Mouse (Mus musculus) heart, embryonic 13.5 days (tissue): ENCODE measurements around the gene Mfap5. TPM values are rescaled to one million over a fixed set of nuclear protein-coding genes. Genes with fewer than 3 reads are reported as not detected.
"Not testable (repeated sequence)": the region's sequence is repeated elsewhere in the genome, so short reads cannot be mapped to it uniquely, and the experiment has no call there.

ENCODE experiments used
- ATAC-seq: fragments of 200-750 bp; cut with Nextera tagmentation; 2 replicates; pipeline ENCODE4 v1.8.0; 2017; ENCODE audit warnings: moderate TSS enrichment; ENCODE audit not compliant: insufficient number of reproducible peaks, low FRiP score, low TSS enrichment; ENCODE audit errors: extremely low read depth
- H3K27ac ChIP-seq: fragments of 300-500 bp; sonication (generic); replicated peaks from 2 replicates; pipeline ENCODE4 v1.5.1; 2015; ENCODE audit warnings: moderate library complexity, mild to moderate bottlenecking, inconsistent platforms
- H3K27me3 ChIP-seq: fragments of 300-500 bp; sonication (generic); replicated peaks from 2 replicates; pipeline ENCODE4 v1.6.1; 2015; ENCODE audit warnings: mild to moderate bottlenecking, inconsistent platforms
- H3K36me3 ChIP-seq: fragments of 300-500 bp; sonication (generic); 2 replicates; pipeline ENCODE4 v1.6.1; 2015; ENCODE audit warnings: mild to moderate bottlenecking, inconsistent platforms
- H3K4me1 ChIP-seq: fragments of 300-500 bp; sonication (generic); 2 replicates; pipeline ENCODE4 v1.6.1; 2015; ENCODE audit warnings: inconsistent platforms
- H3K4me2 ChIP-seq: fragments of 300-500 bp; sonication (generic); 2 replicates; pipeline ENCODE4 v1.6.1; 2015; ENCODE audit warnings: inconsistent platforms, mild to moderate bottlenecking, moderate library complexity
- H3K4me3 ChIP-seq: fragments of 300-500 bp; sonication (generic); 2 replicates; pipeline ENCODE4 v1.5.1; 2015; ENCODE audit warnings: moderate library complexity, mild to moderate bottlenecking, inconsistent platforms
- H3K9ac ChIP-seq: fragments of 300-500 bp; sonication (generic); 2 replicates; pipeline ENCODE4 v1.6.1; 2015; ENCODE audit warnings: inconsistent platforms, mild to moderate bottlenecking, moderate library complexity
- H3K9me3 ChIP-seq: fragments of 300-500 bp; sonication (generic); 2 replicates; pipeline ENCODE4 v1.6.1; 2016; ENCODE audit warnings: inconsistent platforms
- WGBS: fragments of 180-500 bp; shearing (Covaris S2); methylation state at CpG from one replicate; pipeline ENCODE4 v1.1.7; 2015; ENCODE audit warnings: mixed read lengths; 5-methylcytosine and 5-hydroxymethylcytosine counted together
- polyA plus RNA-seq: library from polyadenylated mRNA; unstranded; fragments of >200 nt; fragmentation: Nextera tagmentation; extraction: Ambion mirVana; gene quantifications from 2 replicates; pipeline ENCODE4 v1.2.1, GENCODE M21; 2015

The Mfap5 gene
- polyA plus RNA-seq, 1 experiment from 2014 or later = 13.7 TPM

DNA sequence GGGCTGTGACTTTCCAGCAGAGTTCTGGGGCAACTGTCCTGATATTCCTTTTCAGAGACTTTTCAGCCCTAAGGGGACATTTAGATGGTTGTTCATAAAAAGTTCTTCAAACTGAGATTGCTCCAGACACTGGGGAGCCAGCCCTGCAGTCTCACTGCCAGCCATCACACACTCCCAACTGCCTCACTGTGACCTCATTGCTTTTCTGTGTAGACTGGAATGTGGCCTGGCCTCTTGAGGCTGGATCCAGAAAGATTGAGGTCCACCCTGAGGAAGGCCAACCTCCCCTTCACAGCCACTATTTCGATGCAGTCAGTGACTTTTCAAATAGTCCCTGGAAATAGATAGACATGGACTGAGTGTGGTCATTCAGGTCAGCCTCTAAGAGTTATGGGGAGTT lies 12.0 kb downstream of the Mfap5 start:
- H3K4me1 ChIP-seq = peaks cover 5% of the 10 kb centered on the region; the same call in 1 of the 2 replicates
- no peaks in the 10 kb centered on the region for H3K27me3 ChIP-seq
- no peaks in the 10 kb centered on the region for H3K9me3 ChIP-seq
- H3K4me3 ChIP-seq = no peak overlapping the region
- no peak for ATAC-seq
- H3K36me3 ChIP-seq = no peaks in the 10 kb centered on the region
- no peak overlapping the region for H3K27ac ChIP-seq
- H3K4me2 ChIP-seq = no peak overlapping the region
- H3K9ac ChIP-seq = no peak overlapping the region
- 63% methylated on average over 1 of the region's 1 CpGs for WGBS

DNA sequence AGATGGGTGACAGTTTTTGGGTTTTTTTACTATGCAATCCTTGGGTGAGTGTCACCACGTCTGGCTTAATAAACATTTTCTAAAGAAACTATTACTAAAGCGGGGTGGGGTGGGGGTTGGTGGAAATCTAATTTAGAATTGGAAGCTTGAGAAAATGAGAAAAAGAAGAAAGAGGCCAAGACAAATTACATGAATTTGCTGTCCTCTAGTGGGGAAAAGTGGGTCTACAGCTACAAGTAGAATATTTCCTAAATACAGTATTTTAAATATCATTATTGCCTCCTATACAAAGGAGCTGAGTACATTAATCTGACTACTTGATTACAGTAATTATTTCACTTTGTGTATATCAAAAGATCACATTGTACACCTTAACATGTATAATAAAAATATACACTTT lies 13.7 kb downstream of the Mfap5 start:
- no peak for ATAC-seq
- 23% methylated on average over 2 of the region's 2 CpGs for WGBS
- no peaks in the 10 kb centered on the region for H3K4me1 ChIP-seq
- H3K4me3 ChIP-seq = no peak overlapping the region
- H3K36me3 ChIP-seq = no peaks in the 10 kb centered on the region
- H3K9me3 ChIP-seq = no peaks in the 10 kb centered on the region
- H3K4me2 ChIP-seq = no peak overlapping the region
- H3K27ac ChIP-seq = no peak overlapping the region
- H3K9ac ChIP-seq = no peak overlapping the region
- no peaks in the 10 kb centered on the region for H3K27me3 ChIP-seq

- Histone ChIP-seq H3K9me3 (no peaks in the 10 kb centered on the region), H3K27me3 (no peaks in the 10 kb centered on the region), H3K4me3 (no peak overlapping the region), H3K36me3 (no peaks in the 10 kb centered on the region), H3K9ac (no peak overlapping the region), H3K4me1 (no peaks in the 10 kb centered on the region), H3K4me2 (peak overlapping the region; percentile 4; the same call in 1 of the 2 replicates), H3K27ac (no peak overlapping the region)
- ATAC-seq = no peak
- WGBS = 57% methylated on average over 9 of the region's 9 CpGs
These were observed 16.9 kb downstream of the Mfap5 start for GRCm38 (mm10) chr6:122522595-122522994.

DNA sequence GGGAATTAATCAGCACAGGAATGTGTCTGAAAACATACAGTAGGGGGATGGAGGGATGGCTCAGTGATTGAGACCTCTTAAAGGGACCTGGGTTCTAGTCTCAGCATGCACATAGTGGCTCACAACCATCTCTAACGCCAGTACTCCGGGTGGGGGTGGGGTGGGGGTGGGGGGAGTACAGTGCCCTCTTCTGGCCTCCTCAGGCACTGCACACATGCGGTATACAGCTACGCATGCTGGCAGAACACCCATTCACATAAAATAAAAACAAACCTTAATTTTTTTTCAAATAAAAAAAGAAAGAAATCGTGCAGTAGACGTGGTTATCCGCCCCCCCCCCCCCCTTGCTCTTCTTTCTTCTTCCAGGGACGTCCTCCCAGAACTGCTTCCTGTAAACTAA lies 17.6 kb downstream of the Mfap5 start:
- H3K27me3 ChIP-seq = no peaks in the 10 kb centered on the region
- no peak overlapping the region for H3K27ac ChIP-seq
- 79% methylated on average over 8 of the region's 8 CpGs for WGBS
- no peaks in the 10 kb centered on the region for H3K4me1 ChIP-seq
- no peak overlapping the region for H3K4me2 ChIP-seq
- H3K9ac ChIP-seq = no peak overlapping the region
- no peak overlapping the region for H3K4me3 ChIP-seq
- no peaks in the 10 kb centered on the region for H3K9me3 ChIP-seq
- ATAC-seq = no peak
- H3K36me3 ChIP-seq = no peaks in the 10 kb centered on the region

- Histone ChIP-seq H3K27ac (no peak overlapping the region), H3K9me3 (no peaks in the 10 kb centered on the region), H3K36me3 (no peaks in the 10 kb centered on the region), H3K27me3 (no peaks in the 10 kb centered on the region), H3K9ac (no peak overlapping the region), H3K4me3 (no peak overlapping the region), H3K4me1 (no peaks in the 10 kb centered on the region), H3K4me2 (peak overlapping the region; percentile 16; the same call in 1 of the 2 replicates)
- ATAC-seq = no peak
- 20% methylated on average over 12 of the region's 12 CpGs for WGBS
These were observed 22.0 kb downstream of the Mfap5 start for GRCm38 (mm10) chr6:122527596-122527995.

GRCm38 (mm10) chr6:122528136-122528535 lies 22.5 kb downstream of the Mfap5 start:
- Histone ChIP-seq H3K4me3 (no peak overlapping the region), H3K4me2 (no peak overlapping the region), H3K9ac (no peak overlapping the region), H3K27ac (no peak overlapping the region), H3K27me3 (no peaks in the 10 kb centered on the region), H3K9me3 (no peaks in the 10 kb centered on the region), H3K4me1 (0 out of 2 replicates have a peak, but pooled peaks cover 4% of the 10 kb centered on the region), H3K36me3 (no peaks in the 10 kb centered on the region)
- no peak for ATAC-seq
- WGBS = 82% methylated on average over 11 of the region's 11 CpGs

DNA sequence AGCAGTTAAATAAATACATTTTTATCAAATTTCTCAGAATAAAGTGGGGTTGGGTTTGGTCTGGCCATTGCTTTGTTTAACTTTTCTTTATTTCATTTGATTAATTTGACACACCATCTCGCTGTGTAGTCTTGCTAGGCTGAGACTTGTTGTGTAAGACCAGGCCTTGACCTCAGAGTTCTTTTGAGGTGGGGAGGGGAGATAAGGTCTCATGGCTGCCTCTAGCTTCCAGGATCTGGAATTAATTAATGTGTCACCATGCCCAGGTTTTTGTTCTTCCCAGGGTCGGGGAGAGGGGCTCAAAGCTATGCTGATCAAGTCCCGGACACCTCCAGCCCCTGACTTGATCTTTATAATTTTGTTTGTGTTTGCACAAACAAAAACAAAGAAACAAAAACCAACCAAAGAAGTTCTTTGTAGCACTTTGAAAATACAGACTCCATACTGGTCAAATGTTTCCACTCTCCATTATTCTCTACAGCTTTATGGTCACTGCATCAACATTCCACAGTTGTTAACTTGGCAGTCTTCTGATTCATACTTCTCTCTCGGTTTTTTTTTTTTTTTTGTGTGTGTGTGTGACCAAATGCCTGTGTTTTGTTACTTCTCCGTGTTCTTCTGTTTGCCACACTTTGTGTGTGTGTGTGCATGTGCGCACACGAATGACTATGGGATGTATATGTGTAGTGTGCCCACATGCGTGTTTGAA lies 26.0 kb downstream of the Mfap5 start:
- ATAC-seq = no peak
- Histone ChIP-seq H3K9me3 (no peaks in the 10 kb centered on the region), H3K4me3 (no peak overlapping the region), H3K27me3 (no peaks in the 10 kb centered on the region), H3K27ac (no peak overlapping the region), H3K9ac (no peak overlapping the region), H3K36me3 (no peaks in the 10 kb centered on the region), H3K4me1 (0 out of 2 replicates have a peak, but pooled peaks cover 4% of the 10 kb centered on the region), H3K4me2 (no peak overlapping the region)
- WGBS = 65% methylated on average over 8 of the region's 8 CpGs

DNA sequence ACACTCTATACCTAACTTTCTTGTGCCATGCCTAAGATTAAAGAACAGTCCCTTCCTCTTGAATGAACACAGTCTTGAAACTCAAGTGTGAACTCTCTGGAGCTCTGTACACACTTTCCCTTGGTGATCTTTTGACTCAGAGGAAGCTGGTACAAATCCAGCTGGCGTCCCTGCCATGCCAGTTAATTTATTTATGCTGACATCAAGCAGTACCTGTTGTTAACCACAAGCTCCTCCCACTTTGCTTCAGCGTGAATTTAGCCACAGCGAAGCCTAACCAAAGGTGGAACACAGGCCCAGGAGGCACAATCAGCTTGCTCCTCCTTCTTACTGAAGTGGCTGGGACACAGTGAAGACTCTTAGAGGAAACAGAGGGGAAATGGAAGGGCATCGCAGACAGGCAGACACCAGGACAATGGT lies 27.2 kb downstream of the Mfap5 start:
- 11% methylated on average over 4 of the region's 4 CpGs for WGBS
- Histone ChIP-seq H3K4me2 (peak overlapping the region; percentile 58), H3K27ac (no peak overlapping the region)

DNA sequence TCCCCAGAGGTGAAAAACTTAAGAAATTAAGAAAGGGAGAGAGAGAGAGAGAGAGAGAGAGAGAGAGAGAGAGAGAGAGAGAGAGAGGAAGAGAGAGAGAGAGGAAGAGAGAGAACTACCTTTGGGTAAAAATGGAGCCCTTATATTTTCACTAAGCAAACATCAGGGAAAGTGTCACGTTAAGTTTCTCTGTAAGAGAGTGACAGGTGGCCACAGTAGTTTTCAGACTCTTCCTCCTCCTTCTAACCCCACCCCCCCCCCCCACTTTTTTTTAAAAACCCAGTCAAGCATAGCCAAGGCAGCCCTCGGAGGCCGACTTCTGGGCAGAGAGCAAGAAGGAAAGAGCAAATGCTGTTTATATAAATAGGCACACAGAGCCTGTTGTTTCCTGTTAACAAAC lies 28.4 kb downstream of the Mfap5 start:
- Histone ChIP-seq H3K9me3 (no peaks in the 10 kb centered on the region), H3K4me1 (0 out of 2 replicates have a peak, but pooled peaks cover 4% of the 10 kb centered on the region), H3K27me3 (no peaks in the 10 kb centered on the region), H3K4me2 (no peak overlapping the region), H3K27ac (no peak overlapping the region), H3K36me3 (no peaks in the 10 kb centered on the region), H3K9ac (no peak overlapping the region), H3K4me3 (no peak overlapping the region)
- 58% methylated on average over 3 of the region's 3 CpGs for WGBS
- no peak for ATAC-seq

More for the DNA sequence above, 27.2 kb downstream of the Mfap5 start:
- H3K4me1 ChIP-seq = 0 out of 2 replicates have a peak, but pooled peaks cover 4% of the 10 kb centered on the region
- H3K4me3 ChIP-seq = peak overlapping the region; percentile 18
- no peak; the same call in 1 of the 2 replicates for ATAC-seq
- H3K9ac ChIP-seq = peak overlapping the region; percentile 21; the same call in 1 of the 2 replicates
- no peaks in the 10 kb centered on the region for H3K9me3 ChIP-seq
- H3K36me3 ChIP-seq = no peaks in the 10 kb centered on the region
- H3K27me3 ChIP-seq = no peaks in the 10 kb centered on the region

DNA sequence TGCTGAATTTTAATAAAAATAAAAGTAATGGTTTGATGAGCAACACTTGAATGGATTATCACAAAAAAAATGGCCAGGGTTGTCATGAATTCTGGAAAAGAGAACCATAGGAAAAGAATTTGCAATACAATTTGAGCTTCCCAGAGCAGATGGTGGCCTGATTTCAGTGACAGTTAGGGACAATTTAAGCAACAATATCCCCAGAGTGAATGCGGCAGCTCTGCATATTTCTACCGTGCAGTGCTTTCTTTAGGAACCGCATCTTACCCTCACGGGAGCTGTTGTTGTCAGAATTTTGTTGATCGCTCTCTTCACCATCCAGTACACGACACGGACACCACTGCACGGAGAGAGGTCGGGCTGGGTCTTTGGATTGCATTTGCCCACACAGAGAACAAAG lies 33.9 kb downstream of the Mfap5 start:
- Histone ChIP-seq H3K4me1 (no peaks in the 10 kb centered on the region), H3K9me3 (no peaks in the 10 kb centered on the region), H3K9ac (no peak overlapping the region), H3K36me3 (no peaks in the 10 kb centered on the region), H3K4me3 (no peak overlapping the region), H3K27me3 (no peaks in the 10 kb centered on the region), H3K4me2 (no peak overlapping the region), H3K27ac (no peak overlapping the region)
- WGBS = 87% methylated on average over 9 of the region's 9 CpGs
- ATAC-seq = no peak

- not testable (repeated sequence) for H3K9me3 ChIP-seq, H3K27me3 ChIP-seq, H3K4me3 ChIP-seq, H3K27ac ChIP-seq, H3K4me1 ChIP-seq, ATAC-seq, H3K4me2 ChIP-seq, H3K36me3 ChIP-seq, H3K9ac ChIP-seq
- WGBS = 66% methylated on average over 5 of the region's 5 CpGs
These were observed 36.8 kb downstream of the Mfap5 start for GRCm38 (mm10) chr6:122542459-122542858.

DNA sequence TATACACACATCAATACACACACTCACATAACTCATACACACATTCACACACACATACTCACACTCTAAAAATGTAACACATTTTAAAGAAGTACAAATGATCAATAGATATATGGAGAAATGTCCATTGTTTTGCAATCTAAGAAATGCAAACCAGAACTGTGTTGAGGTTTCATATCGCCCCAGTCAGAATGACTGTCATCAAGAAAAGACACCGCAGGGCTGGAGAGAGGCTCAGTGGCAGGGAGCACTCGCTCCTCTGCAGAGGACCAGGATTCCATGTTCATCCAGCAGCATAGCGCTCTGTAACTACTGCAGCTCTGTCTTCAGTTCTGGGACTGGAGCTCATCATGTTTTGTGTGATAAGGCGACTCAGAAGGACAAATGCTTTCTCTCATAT lies 37.9 kb downstream of the Mfap5 start:
- H3K9me3 ChIP-seq = no peaks in the 10 kb centered on the region
- H3K27ac ChIP-seq = no peak overlapping the region
- no peak overlapping the region for H3K4me3 ChIP-seq
- peaks cover 8% of the 10 kb centered on the region; the same call in 1 of the 2 replicates for H3K4me1 ChIP-seq
- no peak for ATAC-seq
- H3K4me2 ChIP-seq = no peak overlapping the region
- whole genome bisulfite sequencing = 54% methylated on average over 5 of the region's 5 CpGs
- no peaks in the 10 kb centered on the region for H3K27me3 ChIP-seq
- no peaks in the 10 kb centered on the region for H3K36me3 ChIP-seq
- H3K9ac ChIP-seq = no peak overlapping the region
